Mouse (Mus musculus): ENCODE results near the gene Ndufa10. TPM values are rescaled to one million over a fixed set of nuclear protein-coding genes. Genes with fewer than 3 reads are reported as not detected.
"Not testable (repeated sequence)": the region's sequence is repeated elsewhere in the genome, so short reads cannot be mapped to it uniquely, and the experiment has no call there.

Ndufa10 gene
- polyA plus RNA-seq (2015; fragmentation: Nextera tagmentation; extraction: Ambion mirVana), result 385 and 415 TPM in 2 replicates

DNA sequence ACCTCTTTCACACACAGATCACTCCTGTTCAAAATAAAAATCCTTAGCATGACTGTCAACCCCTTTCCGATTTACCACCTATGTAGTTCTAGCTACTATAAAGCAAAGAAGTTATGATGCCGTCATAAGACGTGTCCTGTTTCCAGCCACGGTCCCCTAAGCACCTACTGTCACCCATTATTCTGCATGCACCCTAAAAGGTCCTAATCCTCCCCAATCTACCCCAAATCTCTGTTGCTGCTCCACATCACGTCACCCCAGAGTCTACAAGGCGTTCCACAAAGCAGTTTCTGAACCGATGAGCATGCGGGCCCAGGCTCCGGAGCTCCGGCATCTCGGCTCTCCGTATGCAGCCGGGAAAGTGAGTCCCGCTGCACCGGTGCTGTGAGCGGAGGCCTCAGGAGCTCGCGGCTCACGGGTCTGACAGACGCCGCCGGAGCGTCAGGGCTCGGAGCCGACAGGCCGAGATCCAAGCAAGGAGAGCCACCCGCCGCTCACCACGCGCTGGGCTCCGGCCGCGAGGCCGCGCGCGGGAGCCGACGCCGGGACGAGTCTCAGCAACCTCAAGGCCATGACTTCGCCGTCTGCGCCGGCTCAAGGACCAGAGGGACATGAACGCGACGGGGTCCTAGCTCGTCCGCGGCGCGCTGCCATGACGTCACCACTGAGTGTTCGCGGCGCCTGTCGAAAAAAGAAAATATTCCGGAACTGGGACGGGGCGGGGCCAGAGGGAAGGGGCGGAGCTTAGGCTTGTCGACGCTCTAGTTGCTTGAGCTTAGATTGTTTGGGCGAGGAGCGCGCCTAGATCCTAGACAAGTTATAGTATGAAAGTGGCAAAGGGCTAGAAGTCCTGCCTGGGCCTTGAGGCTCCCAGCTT lies at the start of gene Ndufa10:
Ndufa10 (minus strand) TSS at position 696 of the 877 bp plus-strand sequence.
- peak within 1 kb of the TSS; percentile 91 for H3K4me3 ChIP-seq (replicated peaks; ENCODE audit: low read depth, low read length)
- H3K9ac ChIP-seq (ENCODE audit: low read depth, low read length), result peak within 1 kb of the TSS; percentile 98
- peak within 1 kb of the TSS; percentile 71 for H3K27ac ChIP-seq
- H3K36me3 ChIP-seq (ENCODE audit: insufficient read depth, low read length), result 0 out of 2 replicates have a peak, but pooled peaks cover 19% of the 10 kb centered on the region
- H3K4me1 ChIP-seq (replicated peaks; ENCODE audit: insufficient read depth, low read length), result peaks cover 4% of the 10 kb centered on the region; the same call in 1 of the 2 replicates
- H3K27me3 ChIP-seq (ENCODE audit: insufficient read depth, low read length), result no peaks in the 10 kb centered on the region
- no peaks in the 10 kb centered on the region for H3K9me3 ChIP-seq (replicated peaks; ENCODE audit: low read length)
- under 1% methylated on average over 67 of the region's 67 CpGs for WGBS
- peak; percentile 95 for DNase-seq (ENCODE audit: low spot score)
- ATAC-seq (replicated peaks; ENCODE audit: low FRiP score, low read depth), result peak; percentile 93
- peak within 1 kb of the TSS; percentile 66 for H3K4me2 ChIP-seq (ENCODE audit: low read length)
- no peak for TF ChIP-seq CTCF (IDR thresholded peaks at IDR 0.05; ENCODE audit: low read depth)

- WGBS, result 21% methylated on average over 10 of the region's 10 CpGs
- Histone ChIP-seq H3K9me3 (replicated peaks; ENCODE audit: low read length) (no peaks in the 10 kb centered on the region), H3K4me2 (ENCODE audit: low read length) (no peak overlapping the region), H3K27ac (no peak overlapping the region), H3K36me3 (ENCODE audit: insufficient read depth, low read length) (no peaks in the 10 kb centered on the region), H3K4me1 (replicated peaks; ENCODE audit: insufficient read depth, low read length) (no peaks in the 10 kb centered on the region), H3K4me3 (replicated peaks; ENCODE audit: low read depth, low read length) (no peak overlapping the region), H3K27me3 (ENCODE audit: insufficient read depth, low read length) (no peaks in the 10 kb centered on the region), H3K9ac (ENCODE audit: low read depth, low read length) (no peak overlapping the region)
- TF ChIP-seq CTCF (IDR thresholded peaks at IDR 0.05; ENCODE audit: low read depth), result peak; percentile 75
- DNase-seq (ENCODE audit: low spot score) (peak; percentile 69), ATAC-seq (replicated peaks; ENCODE audit: low FRiP score, low read depth) (no peak)
Observed at GRCm38 (mm10) chr1:92521376-92521775, 47.7 kb upstream of the Ndufa10 start.

DNA sequence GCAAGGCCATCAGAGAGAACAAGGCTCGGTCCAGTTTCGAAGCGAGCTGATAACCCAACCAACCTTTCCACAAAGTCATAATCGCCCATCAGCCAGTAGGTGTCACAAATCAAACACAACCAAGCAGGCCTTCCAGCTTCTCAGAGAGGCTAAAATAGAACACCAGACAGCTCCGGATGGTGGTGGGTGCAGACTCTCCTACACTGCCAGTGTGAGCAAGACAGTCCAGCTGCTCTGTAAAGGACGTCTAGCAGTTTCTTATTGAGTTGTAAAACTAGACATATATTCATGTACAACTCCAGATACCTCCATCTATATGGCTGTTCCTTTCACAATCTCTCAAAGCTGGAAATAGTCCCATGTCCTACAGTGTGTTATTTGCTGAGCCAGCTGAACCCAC lies 45.4 kb upstream of the Ndufa10 start:
- 85% methylated on average over 6 of the region's 6 CpGs for WGBS
- Histone ChIP-seq H3K27me3 (ENCODE audit: insufficient read depth, low read length) (no peaks in the 10 kb centered on the region), H3K9ac (ENCODE audit: low read depth, low read length) (no peak overlapping the region), H3K36me3 (ENCODE audit: insufficient read depth, low read length) (no peaks in the 10 kb centered on the region), H3K27ac (no peak overlapping the region), H3K4me1 (replicated peaks; ENCODE audit: insufficient read depth, low read length) (no peaks in the 10 kb centered on the region), H3K4me2 (ENCODE audit: low read length) (no peak overlapping the region), H3K9me3 (replicated peaks; ENCODE audit: low read length) (no peaks in the 10 kb centered on the region), H3K4me3 (replicated peaks; ENCODE audit: low read depth, low read length) (no peak overlapping the region)
- ATAC-seq (replicated peaks; ENCODE audit: low FRiP score, low read depth) (no peak), DNase-seq (ENCODE audit: low spot score) (no peak)
- no peak for TF ChIP-seq CTCF (IDR thresholded peaks at IDR 0.05; ENCODE audit: low read depth)

DNA sequence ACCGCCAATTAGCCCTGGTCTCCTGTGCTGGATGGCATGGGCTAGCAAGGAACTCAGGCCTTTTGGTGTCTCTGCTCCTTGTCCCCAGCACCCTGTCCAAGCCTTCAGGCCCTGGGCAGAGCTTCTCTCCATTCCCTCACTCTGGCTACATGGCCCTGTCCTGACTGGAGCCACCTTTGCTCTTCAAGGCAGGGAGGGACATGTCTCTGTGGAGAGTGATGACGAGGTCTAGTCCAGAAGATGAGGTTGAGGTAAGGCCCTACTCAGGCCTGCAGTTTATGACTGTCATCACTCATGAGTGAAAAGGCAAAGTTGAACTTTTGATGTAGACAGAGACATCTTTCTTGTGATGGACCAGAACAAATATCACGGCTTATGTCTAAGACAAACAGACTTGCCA lies 44.9 kb upstream of the Ndufa10 start, which contains the start of gene Olfr1414:
Olfr1414 (minus strand) TSS at position 101 of the 400 bp plus-strand sequence.
- no peak for DNase-seq (ENCODE audit: low spot score)
- no peak within 1 kb of the TSS for H3K27ac ChIP-seq
- WGBS, result 87% methylated on average over 3 of the region's 3 CpGs
- no peaks in the 10 kb centered on the region for H3K36me3 ChIP-seq (ENCODE audit: insufficient read depth, low read length)
- no peak within 1 kb of the TSS for H3K4me2 ChIP-seq (ENCODE audit: low read length)
- H3K27me3 ChIP-seq (ENCODE audit: insufficient read depth, low read length), result no peaks in the 10 kb centered on the region
- H3K4me3 ChIP-seq (replicated peaks; ENCODE audit: low read depth, low read length), result no peak within 1 kb of the TSS
- H3K9me3 ChIP-seq (replicated peaks; ENCODE audit: low read length), result no peaks in the 10 kb centered on the region
- H3K9ac ChIP-seq (ENCODE audit: low read depth, low read length), result no peak within 1 kb of the TSS
- TF ChIP-seq CTCF (IDR thresholded peaks at IDR 0.05; ENCODE audit: low read depth), result no peak
- H3K4me1 ChIP-seq (replicated peaks; ENCODE audit: insufficient read depth, low read length), result no peaks in the 10 kb centered on the region
- ATAC-seq (replicated peaks; ENCODE audit: low FRiP score, low read depth), result no peak

- no peak overlapping the region for H3K27ac ChIP-seq
- no peak overlapping the region for H3K9ac ChIP-seq (ENCODE audit: low read depth, low read length)
- DNase-seq (ENCODE audit: low spot score), result no peak
- no peak for ATAC-seq (replicated peaks; ENCODE audit: low FRiP score, low read depth)
- H3K4me1 ChIP-seq (replicated peaks; ENCODE audit: insufficient read depth, low read length), result no peaks in the 10 kb centered on the region
- H3K36me3 ChIP-seq (ENCODE audit: insufficient read depth, low read length), result no peaks in the 10 kb centered on the region
- no peak overlapping the region for H3K4me2 ChIP-seq (ENCODE audit: low read length)
- no peaks in the 10 kb centered on the region for H3K9me3 ChIP-seq (replicated peaks; ENCODE audit: low read length)
- 77% methylated on average over 11 of the region's 11 CpGs for WGBS
- no peak for TF ChIP-seq CTCF (IDR thresholded peaks at IDR 0.05; ENCODE audit: low read depth)
- no peak overlapping the region for H3K4me3 ChIP-seq (replicated peaks; ENCODE audit: low read depth, low read length)
- H3K27me3 ChIP-seq (ENCODE audit: insufficient read depth, low read length), result no peaks in the 10 kb centered on the region
Observed at GRCm38 (mm10) chr1:92515390-92515789, 41.7 kb upstream of the Ndufa10 start.

DNA sequence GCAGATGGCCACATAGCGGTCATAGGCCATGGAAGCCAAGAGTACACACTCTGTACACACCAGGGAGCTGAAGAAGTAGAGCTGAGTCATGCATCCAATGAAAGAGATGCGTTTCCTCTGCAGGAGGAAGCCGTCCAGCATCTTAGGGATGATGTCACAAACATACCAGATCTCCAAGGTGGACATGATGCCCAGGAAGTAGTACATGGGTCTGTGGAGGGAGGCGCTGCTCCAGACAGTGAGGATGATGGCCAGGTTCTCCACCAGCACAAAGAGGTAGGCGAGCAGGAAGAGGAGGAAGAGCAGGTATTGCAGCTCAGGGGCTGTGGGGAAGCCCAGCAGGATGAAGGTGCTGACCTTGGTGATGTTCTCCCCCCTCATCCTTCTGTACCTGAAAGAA lies 38.0 kb upstream of the Ndufa10 start:
- not testable (repeated sequence) for DNase-seq (ENCODE audit: low spot score); H3K36me3 ChIP-seq (ENCODE audit: insufficient read depth, low read length); H3K4me3 ChIP-seq (replicated peaks; ENCODE audit: low read depth, low read length); H3K9me3 ChIP-seq (replicated peaks; ENCODE audit: low read length); H3K4me1 ChIP-seq (replicated peaks; ENCODE audit: insufficient read depth, low read length); H3K27me3 ChIP-seq (ENCODE audit: insufficient read depth, low read length); ATAC-seq (replicated peaks; ENCODE audit: low FRiP score, low read depth); H3K27ac ChIP-seq; H3K9ac ChIP-seq (ENCODE audit: low read depth, low read length); H3K4me2 ChIP-seq (ENCODE audit: low read length)
- 91% methylated on average over 4 of the region's 5 CpGs for WGBS
